Mouse (Mus musculus) liver, embryonic 14.5 days (tissue): ENCODE data around the gene Carns1.
"Not testable (repeated sequence)": the region's sequence is repeated elsewhere in the genome, so short reads cannot be mapped to it uniquely, and the experiment has no call there.

ENCODE experiments used
- CTCF ChIP-seq: IDR thresholded peaks from 2 replicates; pipeline ENCODE4 v1.5.1; 2016; ENCODE audit warnings: antibody characterized with exemption, low read depth, control low read depth
- EP300 ChIP-seq: IDR thresholded peaks from 2 replicates; pipeline ENCODE4 v1.6.1; 2016; ENCODE audit warnings: antibody characterized with exemption, low read depth

GRCm38 (mm10) chr19:4121896-4122295 lies 53.4 kb downstream of the Carns1 start:
- not testable (repeated sequence) for TF ChIP-seq CTCF, EP300
